Mouse (Mus musculus): Measurements from ENCODE around the gene Cox4i2. TPM values are rescaled to one million over a fixed set of nuclear protein-coding genes. Genes with fewer than 3 reads are reported as not detected.

Gene Cox4i2
- total RNA-seq, 4 experiments from 2014 or later: 1.4 to 3.1 (median 2.0) TPM

DNA sequence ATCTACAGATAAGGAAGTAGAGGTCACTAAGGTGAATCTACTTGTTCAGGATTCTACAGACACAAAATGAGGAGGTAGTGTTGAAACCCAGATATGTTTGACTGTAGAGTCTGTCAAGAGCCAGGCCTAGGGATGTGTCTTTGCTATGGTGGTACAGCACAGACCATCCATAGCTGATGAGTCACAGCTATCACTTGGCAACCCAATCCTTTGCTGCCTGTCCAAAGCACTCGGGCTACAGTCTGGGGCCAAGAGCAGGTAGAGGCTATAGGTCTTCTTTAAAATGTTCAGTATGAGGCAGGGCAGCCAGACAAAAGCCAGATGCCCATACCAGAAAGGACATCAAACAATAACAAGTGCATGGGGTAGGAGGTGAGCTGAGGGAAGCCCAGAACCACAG lies 43.6 kb downstream of the Cox4i2 start:
- DNase-seq (ENCODE audit: low spot score in 2 of 2): no peak

- no peak for DNase-seq (ENCODE audit: low spot score in 2 of 2)
Observed at GRCm38 (mm10) chr2:152799954-152800761, 46.2 kb downstream of the Cox4i2 start.

- DNase-seq (ENCODE audit: low spot score in 2 of 2): no peak
Observed at GRCm38 (mm10) chr2:152800762-152801113, 46.8 kb downstream of the Cox4i2 start.

GRCm38 (mm10) chr2:152802303-152802702 lies 48.3 kb downstream of the Cox4i2 start:
- DNase-seq (ENCODE audit: low spot score in 2 of 2): no peak

DNA sequence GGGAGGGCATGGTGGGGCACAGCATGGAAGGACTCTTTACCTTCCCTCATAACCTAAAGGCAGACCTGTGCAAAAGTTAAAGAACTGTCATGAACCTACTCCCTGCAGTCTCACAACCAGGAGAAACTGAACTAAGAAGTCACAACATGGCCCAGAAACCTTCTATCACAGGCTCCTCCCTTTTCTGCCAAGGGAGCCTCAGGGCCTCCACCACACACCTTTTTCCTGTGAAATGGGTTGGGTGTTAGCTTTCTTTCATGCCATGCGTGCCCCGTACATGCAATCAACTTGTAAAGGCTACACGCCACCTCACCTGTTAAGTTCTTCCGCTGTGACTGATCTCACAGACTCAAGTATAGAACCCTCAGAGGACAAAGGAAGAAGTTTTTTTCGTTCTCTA lies 49.1 kb downstream of the Cox4i2 start:
- no peak for DNase-seq (ENCODE audit: low spot score in 2 of 2)

DNA sequence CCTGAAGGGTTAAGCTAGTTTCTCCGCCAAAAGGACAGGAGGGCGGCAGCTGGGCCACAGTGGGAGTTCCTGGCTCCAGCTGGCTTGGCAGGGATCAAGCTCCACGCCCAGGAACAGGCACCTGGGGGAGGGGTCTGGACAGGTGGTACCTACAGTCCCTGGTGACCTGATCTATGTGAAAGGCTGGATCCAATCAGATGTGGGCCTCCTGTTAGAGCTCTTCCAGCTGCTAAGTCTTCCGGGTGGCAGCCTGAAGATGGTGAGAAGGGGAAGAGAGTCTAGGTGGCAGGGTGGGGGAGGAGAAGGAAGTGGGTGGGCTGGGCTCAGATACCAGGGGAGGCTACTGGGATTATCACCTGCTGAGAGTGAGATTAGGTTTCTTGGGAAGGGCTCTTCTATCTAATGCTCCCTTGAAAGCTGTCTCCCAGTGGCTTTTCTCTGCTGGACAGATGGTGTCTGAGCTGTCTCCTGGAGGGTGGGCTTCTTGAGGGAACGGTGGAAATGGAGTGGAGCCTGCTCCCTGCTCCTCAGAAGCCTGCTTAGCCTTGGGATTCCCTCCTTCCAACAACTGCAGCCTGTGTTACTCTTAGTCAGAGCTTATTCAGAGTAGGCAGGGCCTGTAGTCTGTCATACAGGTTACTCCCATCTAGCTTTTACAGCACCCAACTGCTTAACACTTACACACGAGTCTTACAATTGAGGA lies 50.6 kb downstream of the Cox4i2 start:
- no peak for DNase-seq (ENCODE audit: low spot score in 2 of 2)

GRCm38 (mm10) chr2:152805111-152805490 lies 51.1 kb downstream of the Cox4i2 start:
- no peak for DNase-seq (ENCODE audit: low spot score in 2 of 2)

- no peak for DNase-seq (ENCODE audit: low spot score in 2 of 2)
Observed at GRCm38 (mm10) chr2:152806037-152806436, 52.1 kb downstream of the Cox4i2 start.

DNA sequence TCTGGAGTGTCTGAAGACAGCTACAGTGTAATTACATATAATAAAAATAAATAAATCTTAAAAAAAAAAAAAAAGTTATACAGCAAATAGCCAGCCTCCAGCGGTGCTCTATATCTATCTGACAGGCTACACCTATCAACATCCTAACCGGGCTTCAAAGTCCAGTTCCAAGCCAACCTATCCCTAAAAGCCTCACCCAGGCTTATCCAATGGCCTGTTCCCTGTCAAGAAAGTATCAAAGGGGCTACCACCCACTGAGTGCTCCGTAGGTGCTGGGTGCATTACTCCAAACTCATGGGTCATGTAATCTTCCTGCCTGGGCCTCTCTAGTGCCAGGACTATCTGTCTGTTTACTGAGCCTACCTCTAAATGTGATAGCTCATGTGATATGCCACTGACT lies 54.2 kb downstream of the Cox4i2 start:
- no peak for DNase-seq (ENCODE audit: low spot score in 2 of 2)

GRCm38 (mm10) chr2:152810158-152810941 lies 56.4 kb downstream of the Cox4i2 start:
- no peak for DNase-seq (ENCODE audit: low spot score in 2 of 2)

GRCm38 (mm10) chr2:152811336-152812165 lies 57.6 kb downstream of the Cox4i2 start:
- no peak for DNase-seq (ENCODE audit: low spot score in 2 of 2)

DNA sequence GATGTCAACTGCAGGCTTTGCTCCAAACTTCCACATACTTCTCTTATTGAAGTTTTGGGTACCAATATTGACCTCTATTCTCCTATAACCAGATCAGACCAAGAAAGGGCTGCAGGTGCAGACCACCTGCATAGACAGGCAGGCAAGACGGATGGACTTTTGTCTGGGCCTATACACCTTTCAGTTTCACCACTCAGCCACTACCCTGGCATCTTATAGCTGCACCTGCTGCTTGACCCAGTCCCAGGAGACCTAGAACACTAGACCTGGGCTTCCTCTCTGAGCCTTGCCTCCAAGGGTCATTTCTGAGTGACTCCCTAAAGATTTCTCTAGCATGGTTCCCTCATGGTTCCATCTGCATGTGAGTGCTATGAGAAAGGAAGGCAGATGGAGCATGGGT lies 59.3 kb downstream of the Cox4i2 start:
- no peak for DNase-seq (ENCODE audit: low spot score in 2 of 2)

DNA sequence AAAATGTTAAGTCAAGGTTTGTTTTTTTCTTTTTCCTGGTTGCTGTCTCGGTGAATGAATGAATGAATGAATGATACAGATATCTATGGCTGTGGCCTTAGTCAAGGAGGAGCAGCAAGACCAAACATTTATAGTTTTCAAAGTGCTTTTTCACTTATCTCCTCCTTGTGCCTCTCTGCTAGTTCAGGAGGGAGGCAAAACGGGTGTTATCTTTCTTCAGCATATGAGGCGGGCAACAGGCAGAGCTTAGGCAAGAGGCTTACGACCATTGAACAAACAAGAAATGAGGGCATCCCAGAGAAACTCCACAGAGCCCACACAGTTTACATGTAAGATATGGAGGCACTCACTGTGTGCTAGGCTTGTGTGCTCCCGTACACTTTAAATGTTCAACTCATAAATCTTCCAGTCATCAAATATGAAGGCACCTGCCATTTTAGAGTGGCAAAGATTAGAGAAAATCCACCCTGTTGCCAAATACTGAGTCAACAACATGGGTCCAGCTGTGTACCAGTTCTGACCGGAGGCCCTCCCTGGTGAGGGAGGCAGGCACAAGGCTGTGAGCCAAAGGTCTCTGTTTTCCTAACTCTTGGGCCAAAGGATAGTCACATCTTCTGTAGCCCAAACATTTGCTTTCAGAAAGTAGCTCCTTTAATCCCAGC lies 60.4 kb downstream of the Cox4i2 start:
- no peak for DNase-seq (ENCODE audit: low spot score in 2 of 2)

Small RNA genes within 50 kb of the gene (microRNA-seq; reads per million reads assigned to microRNA genes)
- gene Gm23802: not detected

Other genes with a start within 250 kb of the Cox4i2 start
- gene Defb26, start 242.5 kb upstream of the Cox4i2 start, total RNA-seq (2022): not detected
- not detected for gene Defb28, start 235.9 kb upstream of the Cox4i2 start, total RNA-seq (2022)
- gene Defb29, start 214.1 kb upstream of the Cox4i2 start, total RNA-seq (2022): not detected
- not detected for gene Gm17416, start 184.8 kb upstream of the Cox4i2 start, total RNA-seq (2022)
- not detected for gene Defb21, start 181.4 kb upstream of the Cox4i2 start, total RNA-seq (2022)
- not detected for gene Defb19, start 173.9 kb upstream of the Cox4i2 start, total RNA-seq (2022)
- gene Defb45, start 154.8 kb upstream of the Cox4i2 start, total RNA-seq (2022): under 1 TPM in 1 of 4 experiments, not detected in 3; 0.94 TPM
- gene Defb36, start 149.8 kb upstream of the Cox4i2 start, total RNA-seq (2022): not detected
- not detected for gene Defb25, start 131.1 kb upstream of the Cox4i2 start, total RNA-seq (2022)
- gene Rem1, start 127.2 kb upstream of the Cox4i2 start, total RNA-seq (2022): 1 to 10 TPM; 1.5 to 2.5 (median 1.7) TPM
- gene H13, start 84.7 kb upstream of the Cox4i2 start, total RNA-seq (2022): 10 to 100 TPM; 25.7 to 34.6 (median 28.7) TPM
- 10 to 100 TPM; 10.2 to 12.8 (median 11.9) TPM for gene Mcts2, start 67.1 kb upstream of the Cox4i2 start, total RNA-seq (2022)
- gene Id1, start 17.9 kb upstream of the Cox4i2 start, total RNA-seq (2022): 10 to 100 TPM in 1 of 4 experiments, 1 to 10 TPM in 3; 6.7 to 16.6 (median 8.4) TPM
- 10 to 100 TPM in 3 of 4 experiments, 1 to 10 TPM in 1; 9.1 to 17.5 (median 15.4) TPM for gene Bcl2l1, start 77.6 kb downstream of the Cox4i2 start, total RNA-seq (2022)
- 1 to 10 TPM; 1.1 to 4.8 (median 3.1) TPM for gene Tpx2, start 93.8 kb downstream of the Cox4i2 start, total RNA-seq (2022)
- gene Mylk2, start 157.2 kb downstream of the Cox4i2 start, total RNA-seq (2022): 100 to 1,000 TPM; 731 to 847 (median 747) TPM
- under 1 TPM; 0.24 to 0.94 (median 0.51) TPM for gene Foxs1, start 179.0 kb downstream of the Cox4i2 start, total RNA-seq (2022)
- gene Dusp15, start 197.5 kb downstream of the Cox4i2 start, total RNA-seq (2022): under 1 TPM in 3 of 4 experiments, not detected in 1; 0.16 to 0.62 (median 0.39) TPM
- not detected for gene Ttll9, start 208.3 kb downstream of the Cox4i2 start, total RNA-seq (2022)

Measured in gastrocnemius, adult 8-10 months (tissue).